8 mouse cellular contexts compared by ENCODE assay signal in genomic region chr8:122610612-122611277, GRCm38 (mm10). TPM values are rescaled to one million over a fixed set of nuclear protein-coding genes. Genes with fewer than 3 reads are reported as not detected.
A peak's percentile ranks its signal among the peaks of the same experiment; 100 is the strongest.
DNase-seq lines count a peak whose midpoint lies in the region; ATAC-seq and TF ChIP-seq lines count a peak whose summit lies in the region.

No protein-coding gene starts in this region.

- no peak for TF ChIP-seq EP300 in lung, postnatal 0 days (IDR thresholded peaks at IDR 0.05)

- WGBS in lung, postnatal 0 days: 5% methylated on average over 20 of the region's 20 CpGs
- WGBS in embryonic facial prominence, embryonic 12.5 days: 4% methylated on average over 20 of the region's 20 CpGs
- WGBS in intestine, embryonic 15.5 days: 5% methylated on average over 20 of the region's 20 CpGs
- under 1% methylated on average over 20 of the region's 20 CpGs for WGBS in midbrain, embryonic 16.5 days

- no peaks in the 10 kb centered on the region for H3K27me3 ChIP-seq in lung, postnatal 0 days (replicated peaks; ENCODE audit: insufficient read depth, low read length)
- no peaks in the 10 kb centered on the region for H3K27me3 ChIP-seq in embryonic facial prominence, embryonic 12.5 days
- no peaks in the 10 kb centered on the region for H3K27me3 ChIP-seq in intestine, embryonic 15.5 days (replicated peaks)
- no peaks in the 10 kb centered on the region for H3K27me3 ChIP-seq in midbrain, embryonic 16.5 days (ENCODE audit: control insufficient read depth, insufficient read depth, low read depth, low read length)

- peak; percentile 7; the same call in 1 of the 2 replicates for ATAC-seq in lung, postnatal 0 days
- ATAC-seq in embryonic facial prominence, embryonic 12.5 days (ENCODE audit: insufficient number of reproducible peaks, insufficient read depth, low FRiP score, low TSS enrichment): no peak; the same call in 1 of the 2 replicates
- peak; percentile 3 for ATAC-seq in intestine, embryonic 15.5 days
- peak; percentile 12; the same call in 1 of the 2 replicates for ATAC-seq in midbrain, embryonic 16.5 days

- DNase-seq in lung, postnatal 0 days (ENCODE audit: low spot score): peak; percentile 43
- DNase-seq in lung, postnatal 10 days: no peak
- no peak for DNase-seq in T-cell, adult 2 months (ENCODE audit: low spot score)
- no peak for DNase-seq in spleen, postnatal 4 days (ENCODE audit: low spot score in 2 of 2)
- DNase-seq in layer of hippocampus, adult 11-12 months (ENCODE audit: low spot score): no peak

- no peaks in the 10 kb centered on the region for H3K9me3 ChIP-seq in lung, postnatal 0 days (ENCODE audit: low read length)
- H3K9me3 ChIP-seq in embryonic facial prominence, embryonic 12.5 days: no peaks in the 10 kb centered on the region
- H3K9me3 ChIP-seq in intestine, embryonic 15.5 days: no peaks in the 10 kb centered on the region
- H3K9me3 ChIP-seq in midbrain, embryonic 16.5 days (replicated peaks; ENCODE audit: control insufficient read depth, low read length, poor library complexity, severe bottlenecking): no peaks in the 10 kb centered on the region

- H3K4me1 ChIP-seq in lung, postnatal 0 days (ENCODE audit: insufficient read depth, low read depth, low read length): peaks cover 11% of the 10 kb centered on the region
- peaks cover 16% of the 10 kb centered on the region for H3K4me1 ChIP-seq in embryonic facial prominence, embryonic 12.5 days
- peaks cover 20% of the 10 kb centered on the region for H3K4me1 ChIP-seq in intestine, embryonic 15.5 days (replicated peaks)
- peaks cover 16% of the 10 kb centered on the region for H3K4me1 ChIP-seq in midbrain, embryonic 16.5 days (ENCODE audit: control insufficient read depth, insufficient read depth, low read length)

- peak overlapping the region; percentile 92 for H3K4me2 ChIP-seq in lung, postnatal 0 days (replicated peaks; ENCODE audit: low read depth, low read length)
- peak overlapping the region; percentile 88 for H3K4me2 ChIP-seq in embryonic facial prominence, embryonic 12.5 days (replicated peaks)
- peak overlapping the region; percentile 83 for H3K4me2 ChIP-seq in intestine, embryonic 15.5 days (replicated peaks)
- H3K4me2 ChIP-seq in midbrain, embryonic 16.5 days (ENCODE audit: low read length): peak overlapping the region; percentile 89

- H3K27ac ChIP-seq in lung, postnatal 0 days (ENCODE audit: low read length): peak overlapping the region; percentile 66; the same call in 1 of the 2 replicates
- H3K27ac ChIP-seq in embryonic facial prominence, embryonic 12.5 days: 0 out of 2 replicates have a peak overlapping the region, but pooled peaks have one; percentile 60
- H3K27ac ChIP-seq in intestine, embryonic 15.5 days: peak overlapping the region; percentile 58; the same call in 1 of the 2 replicates
- peak overlapping the region; percentile 78 for H3K27ac ChIP-seq in midbrain, embryonic 16.5 days (ENCODE audit: low read length)

- no peak for TF ChIP-seq CTCF in lung, postnatal 0 days (IDR thresholded peaks at IDR 0.05)

- peak overlapping the region; percentile 13 for H3K9ac ChIP-seq in lung, postnatal 0 days (replicated peaks; ENCODE audit: low read depth)
- peak overlapping the region; percentile 66 for H3K9ac ChIP-seq in embryonic facial prominence, embryonic 12.5 days
- peak overlapping the region; percentile 65 for H3K9ac ChIP-seq in intestine, embryonic 15.5 days
- H3K9ac ChIP-seq in midbrain, embryonic 16.5 days (ENCODE audit: low read depth, low read length): peak overlapping the region; percentile 85

- H3K36me3 ChIP-seq in lung, postnatal 0 days (ENCODE audit: insufficient read depth, low read length): 0 out of 2 replicates have a peak, but pooled peaks cover 5% of the 10 kb centered on the region
- H3K36me3 ChIP-seq in embryonic facial prominence, embryonic 12.5 days: peaks cover 14% of the 10 kb centered on the region
- peaks cover 2% of the 10 kb centered on the region; the same call in 1 of the 2 replicates for H3K36me3 ChIP-seq in intestine, embryonic 15.5 days
- H3K36me3 ChIP-seq in midbrain, embryonic 16.5 days (ENCODE audit: control insufficient read depth, insufficient read depth, low read length): no peaks in the 10 kb centered on the region

- peak overlapping the region; percentile 55 for H3K4me3 ChIP-seq in lung, postnatal 0 days (ENCODE audit: low read depth, low read length)
- H3K4me3 ChIP-seq in embryonic facial prominence, embryonic 12.5 days: peak overlapping the region; percentile 76
- peak overlapping the region; percentile 60 for H3K4me3 ChIP-seq in intestine, embryonic 15.5 days (replicated peaks)
- H3K4me3 ChIP-seq in midbrain, embryonic 16.5 days (ENCODE audit: low read depth, low read length): peak overlapping the region; percentile 74

RNA-seq across cellular contexts. Expression of gene Galns, which starts 0.5 kb away (rescaled TPM):
- 14.3 and 14.5 TPM in 2 replicates for polyA plus RNA-seq in lung, postnatal 0 days (2015; fragmentation: Nextera tagmentation; extraction: Ambion mirVana)
- 7.1 and 7.4 TPM in 2 replicates for polyA plus RNA-seq in embryonic facial prominence, embryonic 12.5 days (2016; fragmentation: Nextera tagmentation; extraction: Ambion mirVana)
- polyA plus RNA-seq in intestine, embryonic 15.5 days (2015; fragmentation: Nextera tagmentation; extraction: Ambion mirVana): 17.1 and 18.8 TPM in 2 replicates
- 8.4 and 8.9 TPM in 2 replicates for polyA plus RNA-seq in midbrain, embryonic 16.5 days (2015; fragmentation: Nextera tagmentation; extraction: Ambion mirVana)

RNA-seq across cellular contexts. Expression of gene Trappc2l, which starts 0.7 kb away (rescaled TPM):
- polyA plus RNA-seq in lung, postnatal 0 days (2015; fragmentation: Nextera tagmentation; extraction: Ambion mirVana): 66.8 and 70.0 TPM in 2 replicates
- 46.3 and 56.3 TPM in 2 replicates for polyA plus RNA-seq in embryonic facial prominence, embryonic 12.5 days (2016; fragmentation: Nextera tagmentation; extraction: Ambion mirVana)
- polyA plus RNA-seq in intestine, embryonic 15.5 days (2015; fragmentation: Nextera tagmentation; extraction: Ambion mirVana): 58.0 and 76.0 TPM in 2 replicates
- 93.8 and 101 TPM in 2 replicates for polyA plus RNA-seq in midbrain, embryonic 16.5 days (2015; fragmentation: Nextera tagmentation; extraction: Ambion mirVana)

RNA-seq across cellular contexts. Expression of gene Pabpn1l, which starts 11.8 kb away (rescaled TPM):
- polyA plus RNA-seq in lung, postnatal 0 days (2015; fragmentation: Nextera tagmentation; extraction: Ambion mirVana): 0.12 TPM in 1 of 2 replicates, not detected in the other
- not detected in 2 replicates for polyA plus RNA-seq in embryonic facial prominence, embryonic 12.5 days (2016; fragmentation: Nextera tagmentation; extraction: Ambion mirVana)
- not detected in 2 replicates for polyA plus RNA-seq in intestine, embryonic 15.5 days (2015; fragmentation: Nextera tagmentation; extraction: Ambion mirVana)
- not detected in 2 replicates for polyA plus RNA-seq in midbrain, embryonic 16.5 days (2015; fragmentation: Nextera tagmentation; extraction: Ambion mirVana)

RNA-seq across cellular contexts. Expression of gene Aprt, which starts 34.0 kb away (rescaled TPM):
- polyA plus RNA-seq in lung, postnatal 0 days (2015; fragmentation: Nextera tagmentation; extraction: Ambion mirVana): 203 and 206 TPM in 2 replicates
- 289 and 298 TPM in 2 replicates for polyA plus RNA-seq in embryonic facial prominence, embryonic 12.5 days (2016; fragmentation: Nextera tagmentation; extraction: Ambion mirVana)
- polyA plus RNA-seq in intestine, embryonic 15.5 days (2015; fragmentation: Nextera tagmentation; extraction: Ambion mirVana): 545 and 612 TPM in 2 replicates
- polyA plus RNA-seq in midbrain, embryonic 16.5 days (2015; fragmentation: Nextera tagmentation; extraction: Ambion mirVana): 156 and 157 TPM in 2 replicates

RNA-seq across cellular contexts. Expression of gene Cdt1, which starts 42.9 kb away (rescaled TPM):
- polyA plus RNA-seq in lung, postnatal 0 days (2015; fragmentation: Nextera tagmentation; extraction: Ambion mirVana): 7.4 and 7.7 TPM in 2 replicates
- 41.2 and 41.6 TPM in 2 replicates for polyA plus RNA-seq in embryonic facial prominence, embryonic 12.5 days (2016; fragmentation: Nextera tagmentation; extraction: Ambion mirVana)
- polyA plus RNA-seq in intestine, embryonic 15.5 days (2015; fragmentation: Nextera tagmentation; extraction: Ambion mirVana): 40.3 and 41.8 TPM in 2 replicates
- 5.7 and 6.2 TPM in 2 replicates for polyA plus RNA-seq in midbrain, embryonic 16.5 days (2015; fragmentation: Nextera tagmentation; extraction: Ambion mirVana)

Comparison
In these comparisons a context has a peak if more than half of its experiments do, and no peak if none do; other contexts are left out.
1. H3K9ac ChIP-seq: peak in every context shown above with its lines; median percentile 85 in midbrain, embryonic 16.5 days; 66 in embryonic facial prominence, embryonic 12.5 days; 65 in intestine, embryonic 15.5 days; 13 in lung, postnatal 0 days.